In genomic region chr17:24632813-24633449, GRCm38 (mm10) we compare ENCODE assay signal across 1 mouse cellular context.
A peak's percentile ranks its signal among the peaks of the same experiment; 100 is the strongest.
TF ChIP-seq lines count a peak whose summit lies in the region.

No protein-coding gene starts in this region.

TF ChIP-seq in CH12.LX, 34 proteins besides CTCF, POLR2A, EP300 and RAD21:
- TF ChIP-seq KAT2A (IDR thresholded peaks at IDR 0.05; ENCODE audit: insufficient replicate concordance, low read length) (no peak), ZKSCAN1 (IDR thresholded peaks at IDR 0.05; ENCODE audit: borderline replicate concordance, low read depth, low read length) (peak; percentile 72)
